Mouse (Mus musculus) kidney, embryonic 15.5 days (tissue): ENCODE measurements around the gene Rps6ka5. TPM values are rescaled to one million over a fixed set of nuclear protein-coding genes. Genes with fewer than 3 reads are reported as not detected.

ENCODE experiments used
- ATAC-seq: fragments of 200-750 bp; cut with Nextera tagmentation; replicated peaks from 2 replicates; pipeline ENCODE4 v1.8.0; 2017; ENCODE audit warnings: moderate TSS enrichment; ENCODE audit not compliant: low FRiP score
- H3K27ac ChIP-seq: fragments of 300-500 bp; sonication (generic); 2 replicates; pipeline ENCODE4 v1.5.1; 2015; ENCODE audit warnings: mild to moderate bottlenecking, inconsistent platforms
- H3K27me3 ChIP-seq: fragments of 300-500 bp; sonication (generic); 2 replicates; pipeline ENCODE4 v1.6.1; 2015; ENCODE audit warnings: inconsistent platforms
- H3K36me3 ChIP-seq: fragments of 300-500 bp; sonication (generic); 2 replicates; pipeline ENCODE4 v1.6.1; 2015; ENCODE audit warnings: inconsistent platforms
- H3K4me1 ChIP-seq: fragments of 300-500 bp; sonication (generic); 2 replicates; pipeline ENCODE4 v1.6.1; 2015; ENCODE audit warnings: inconsistent platforms
- H3K4me2 ChIP-seq: fragments of 300-500 bp; sonication (generic); 2 replicates; pipeline ENCODE4 v1.6.1; 2015; ENCODE audit warnings: moderate library complexity, mild to moderate bottlenecking, inconsistent platforms
- H3K4me3 ChIP-seq: fragments of 300-500 bp; sonication (generic); replicated peaks from 2 replicates; pipeline ENCODE4 v1.5.1; 2015; ENCODE audit warnings: mild to moderate bottlenecking, inconsistent platforms
- H3K9ac ChIP-seq: fragments of 300-500 bp; sonication (generic); 2 replicates; pipeline ENCODE4 v1.6.1; 2015; ENCODE audit warnings: mild to moderate bottlenecking, inconsistent platforms
- H3K9me3 ChIP-seq: fragments of 300-500 bp; sonication (generic); replicated peaks from 2 replicates; pipeline ENCODE4 v1.6.1; 2016; ENCODE audit warnings: inconsistent platforms
- WGBS: fragments of 180-500 bp; shearing (Covaris S2); methylation state at CpG from one replicate; pipeline ENCODE4 v1.1.7; 2015; ENCODE audit warnings: mixed read lengths; 5-methylcytosine and 5-hydroxymethylcytosine counted together
- polyA plus RNA-seq: library from polyadenylated mRNA; unstranded; fragments of >200 nt; fragmentation: Nextera tagmentation; extraction: Ambion mirVana; gene quantifications from 2 replicates; pipeline ENCODE4 v1.2.1, GENCODE M21; 2015

The Rps6ka5 gene
- polyA plus RNA-seq, 1 experiment from 2014 or later, result 3.9 TPM

- no peak overlapping the region for H3K4me3 ChIP-seq
- ATAC-seq, result no peak
- no peaks in the 10 kb centered on the region for H3K9me3 ChIP-seq
- no peaks in the 10 kb centered on the region for H3K36me3 ChIP-seq
- H3K9ac ChIP-seq, result no peak overlapping the region
- H3K4me2 ChIP-seq, result no peak overlapping the region
- peaks cover 19% of the 10 kb centered on the region for H3K4me1 ChIP-seq
- H3K27me3 ChIP-seq, result no peaks in the 10 kb centered on the region
- no peak overlapping the region for H3K27ac ChIP-seq
- WGBS, result 50% methylated on average over 3 of the region's 3 CpGs
Observed at GRCm38 (mm10) chr12:100720801-100721200, 6.0 kb downstream of the Rps6ka5 start.

GRCm38 (mm10) chr12:100717446-100717845, 9.3 kb downstream of the Rps6ka5 start:
- H3K36me3 ChIP-seq, result no peaks in the 10 kb centered on the region
- H3K27me3 ChIP-seq, result no peaks in the 10 kb centered on the region
- H3K4me1 ChIP-seq, result no peaks in the 10 kb centered on the region
- H3K4me3 ChIP-seq, result no peak overlapping the region
- H3K4me2 ChIP-seq, result no peak overlapping the region
- no peak overlapping the region for H3K27ac ChIP-seq
- no peak for ATAC-seq
- H3K9ac ChIP-seq, result no peak overlapping the region
- no peaks in the 10 kb centered on the region for H3K9me3 ChIP-seq

- Histone ChIP-seq H3K9me3 (no peaks in the 10 kb centered on the region), H3K4me2 (no peak overlapping the region), H3K27me3 (no peaks in the 10 kb centered on the region), H3K36me3 (no peaks in the 10 kb centered on the region), H3K27ac (no peak overlapping the region), H3K4me1 (no peaks in the 10 kb centered on the region), H3K4me3 (no peak overlapping the region), H3K9ac (no peak overlapping the region)
- WGBS, result 74% methylated on average over 4 of the region's 4 CpGs
- no peak for ATAC-seq
Observed at GRCm38 (mm10) chr12:100716969-100717368, 9.8 kb downstream of the Rps6ka5 start.

- no peaks in the 10 kb centered on the region for H3K36me3 ChIP-seq
- no peaks in the 10 kb centered on the region for H3K27me3 ChIP-seq
- ATAC-seq, result no peak
- H3K9me3 ChIP-seq, result no peaks in the 10 kb centered on the region
- H3K4me2 ChIP-seq, result no peak overlapping the region
- H3K4me3 ChIP-seq, result no peak overlapping the region
- 41% methylated on average over 5 of the region's 5 CpGs for WGBS
- no peak overlapping the region for H3K27ac ChIP-seq
- no peaks in the 10 kb centered on the region for H3K4me1 ChIP-seq
- no peak overlapping the region for H3K9ac ChIP-seq
Observed at GRCm38 (mm10) chr12:100711819-100712218, 15.0 kb downstream of the Rps6ka5 start.

GRCm38 (mm10) chr12:100711116-100711691, 15.6 kb downstream of the Rps6ka5 start:
- Histone ChIP-seq H3K4me1 (no peaks in the 10 kb centered on the region), H3K4me2 (no peak overlapping the region), H3K27ac (no peak overlapping the region), H3K4me3 (no peak overlapping the region), H3K36me3 (no peaks in the 10 kb centered on the region), H3K27me3 (no peaks in the 10 kb centered on the region), H3K9ac (no peak overlapping the region), H3K9me3 (no peaks in the 10 kb centered on the region)
- WGBS, result 73% methylated on average over 10 of the region's 10 CpGs
- ATAC-seq, result no peak

- no peak overlapping the region for H3K9ac ChIP-seq
- 26% methylated on average over 1 of the region's 1 CpGs for WGBS
- no peaks in the 10 kb centered on the region for H3K9me3 ChIP-seq
- no peak overlapping the region for H3K4me2 ChIP-seq
- no peak overlapping the region for H3K27ac ChIP-seq
- no peak overlapping the region for H3K4me3 ChIP-seq
- H3K36me3 ChIP-seq, result no peaks in the 10 kb centered on the region
- H3K27me3 ChIP-seq, result no peaks in the 10 kb centered on the region
- no peak for ATAC-seq
- no peaks in the 10 kb centered on the region for H3K4me1 ChIP-seq
Observed at GRCm38 (mm10) chr12:100710432-100710831, 16.4 kb downstream of the Rps6ka5 start.

GRCm38 (mm10) chr12:100707312-100707711, 19.5 kb downstream of the Rps6ka5 start:
- WGBS, result 90% methylated on average over 2 of the region's 2 CpGs
- Histone ChIP-seq H3K27ac (no peak overlapping the region), H3K27me3 (no peaks in the 10 kb centered on the region), H3K4me1 (no peaks in the 10 kb centered on the region), H3K36me3 (no peaks in the 10 kb centered on the region), H3K4me3 (no peak overlapping the region), H3K4me2 (no peak overlapping the region), H3K9ac (no peak overlapping the region), H3K9me3 (no peaks in the 10 kb centered on the region)
- no peak for ATAC-seq

GRCm38 (mm10) chr12:100705057-100705722, 21.6 kb downstream of the Rps6ka5 start:
- Histone ChIP-seq H3K4me3 (no peak overlapping the region), H3K9me3 (no peaks in the 10 kb centered on the region), H3K9ac (no peak overlapping the region), H3K27ac (no peak overlapping the region), H3K4me2 (no peak overlapping the region), H3K36me3 (no peaks in the 10 kb centered on the region), H3K27me3 (no peaks in the 10 kb centered on the region), H3K4me1 (no peaks in the 10 kb centered on the region)
- no peak for ATAC-seq
- WGBS, result 74% methylated on average over 5 of the region's 5 CpGs

GRCm38 (mm10) chr12:100698019-100698418, 28.8 kb downstream of the Rps6ka5 start:
- H3K4me2 ChIP-seq, result no peak overlapping the region
- ATAC-seq, result no peak
- H3K27ac ChIP-seq, result no peak overlapping the region
- no peaks in the 10 kb centered on the region for H3K27me3 ChIP-seq
- no peak overlapping the region for H3K4me3 ChIP-seq
- H3K36me3 ChIP-seq, result no peaks in the 10 kb centered on the region
- no peaks in the 10 kb centered on the region for H3K4me1 ChIP-seq
- H3K9me3 ChIP-seq, result no peaks in the 10 kb centered on the region
- 95% methylated on average over 1 of the region's 1 CpGs for WGBS
- H3K9ac ChIP-seq, result no peak overlapping the region

GRCm38 (mm10) chr12:100696621-100697020, 30.2 kb downstream of the Rps6ka5 start:
- Histone ChIP-seq H3K4me1 (no peaks in the 10 kb centered on the region), H3K9ac (no peak overlapping the region), H3K9me3 (no peaks in the 10 kb centered on the region), H3K27ac (no peak overlapping the region), H3K36me3 (no peaks in the 10 kb centered on the region), H3K4me3 (no peak overlapping the region), H3K4me2 (no peak overlapping the region), H3K27me3 (no peaks in the 10 kb centered on the region)
- ATAC-seq, result no peak
- 33% methylated on average over 4 of the region's 4 CpGs for WGBS

- H3K4me1 ChIP-seq, result no peaks in the 10 kb centered on the region
- H3K9me3 ChIP-seq, result no peaks in the 10 kb centered on the region
- ATAC-seq, result no peak
- no peak overlapping the region for H3K27ac ChIP-seq
- H3K36me3 ChIP-seq, result no peaks in the 10 kb centered on the region
- 85% methylated on average over 3 of the region's 3 CpGs for WGBS
- H3K9ac ChIP-seq, result no peak overlapping the region
- H3K27me3 ChIP-seq, result no peaks in the 10 kb centered on the region
- no peak overlapping the region for H3K4me2 ChIP-seq
- no peak overlapping the region for H3K4me3 ChIP-seq
Observed at GRCm38 (mm10) chr12:100695252-100695651, 31.5 kb downstream of the Rps6ka5 start.

- Histone ChIP-seq H3K27ac (no peak overlapping the region), H3K9ac (no peak overlapping the region), H3K4me1 (no peaks in the 10 kb centered on the region), H3K4me3 (no peak overlapping the region), H3K9me3 (no peaks in the 10 kb centered on the region), H3K27me3 (no peaks in the 10 kb centered on the region), H3K36me3 (no peaks in the 10 kb centered on the region), H3K4me2 (no peak overlapping the region)
- whole genome bisulfite sequencing, result 54% methylated on average over 3 of the region's 3 CpGs
- no peak for ATAC-seq
Observed at GRCm38 (mm10) chr12:100692208-100692607, 34.6 kb downstream of the Rps6ka5 start.

GRCm38 (mm10) chr12:100690444-100690843, 36.3 kb downstream of the Rps6ka5 start:
- Histone ChIP-seq H3K36me3 (no peaks in the 10 kb centered on the region), H3K9ac (no peak overlapping the region), H3K4me2 (no peak overlapping the region), H3K27ac (no peak overlapping the region), H3K27me3 (no peaks in the 10 kb centered on the region), H3K4me3 (no peak overlapping the region), H3K4me1 (no peaks in the 10 kb centered on the region), H3K9me3 (no peaks in the 10 kb centered on the region)
- WGBS, result 71% methylated on average over 5 of the region's 5 CpGs
- ATAC-seq, result no peak
